Comparison of ENCODE assay signal across 8 mouse cellular contexts in the genomic region with DNA sequence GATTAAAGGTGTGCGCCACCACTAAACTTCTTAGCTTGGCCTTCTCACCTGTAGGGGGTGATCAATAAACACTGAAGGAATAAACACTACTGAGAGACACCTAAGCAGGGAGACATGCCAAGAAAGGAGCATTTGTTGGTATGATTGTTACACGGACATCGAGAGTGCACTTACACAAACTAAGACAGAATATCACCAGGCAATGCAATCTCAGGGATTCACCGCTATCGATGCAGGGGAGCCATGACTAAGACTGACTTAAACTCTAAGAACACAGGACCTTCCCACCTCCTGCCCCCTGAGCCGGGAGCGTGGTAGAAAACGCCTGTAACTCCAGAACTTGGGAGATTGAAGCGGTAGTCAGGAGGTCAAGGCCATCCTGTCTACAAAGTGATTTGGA. TPM values are rescaled to one million over a fixed set of nuclear protein-coding genes. Genes with fewer than 3 reads are reported as not detected.
A peak's percentile ranks its signal among the peaks of the same experiment; 100 is the strongest.
DNase-seq lines count a peak whose midpoint lies in the region; ATAC-seq lines count a peak whose summit lies in the region.

No protein-coding gene starts in this region.

- peak overlapping the region; percentile 20 for H3K27ac ChIP-seq in liver, embryonic 11.5 days (ENCODE audit: low read depth, low read length)

- peak overlapping the region; percentile 77 for H3K9ac ChIP-seq in liver, embryonic 11.5 days (ENCODE audit: low read depth, low read length)

- H3K36me3 ChIP-seq in liver, embryonic 11.5 days (ENCODE audit: control insufficient read depth, insufficient read depth, low read length) = peaks cover 25% of the 10 kb centered on the region

- H3K27me3 ChIP-seq in liver, embryonic 11.5 days (replicated peaks; ENCODE audit: control insufficient read depth, insufficient read depth, low read length) = no peaks in the 10 kb centered on the region

- peak; percentile 42 for DNase-seq in adrenal gland, adult 2 months
- no peak for DNase-seq in adrenal gland, postnatal 14 days
- DNase-seq in thymus, postnatal 0 days (ENCODE audit: low spot score) = peak; percentile 22
- DNase-seq in thymus, postnatal 10 days (ENCODE audit: low spot score in 2 of 2) = no peak
- DNase-seq in liver, embryonic 11.5 days (ENCODE audit: low spot score) = no peak
- DNase-seq in T-cell, adult 2 months (ENCODE audit: low spot score) = no peak
- no peak for DNase-seq in right cerebral cortex, postnatal 36 days (ENCODE audit: low spot score in 2 of 2)
- no peak for DNase-seq in kidney, postnatal 25 days

- H3K4me1 ChIP-seq in liver, embryonic 11.5 days (replicated peaks; ENCODE audit: control insufficient read depth, insufficient read depth, low read length) = peaks cover 15% of the 10 kb centered on the region

- H3K9me3 ChIP-seq in liver, embryonic 11.5 days (ENCODE audit: control insufficient read depth, low read length) = no peaks in the 10 kb centered on the region

- H3K4me2 ChIP-seq in liver, embryonic 11.5 days = peak overlapping the region; percentile 95

- ATAC-seq in liver, embryonic 11.5 days (replicated peaks; ENCODE audit: low FRiP score) = no peak

- 33% methylated on average over 9 of the region's 9 CpGs for WGBS in liver, embryonic 11.5 days

- peak overlapping the region; percentile 76 for H3K4me3 ChIP-seq in liver, embryonic 11.5 days (ENCODE audit: low read depth, low read length)

RNA-seq across cellular contexts. Expression of a gene that starts 0.7 kb away (rescaled TPM):
- total RNA-seq in adrenal gland, adult 2 months (2021) = 10 to 100 TPM; 74.6 to 82.1 TPM
- polyA plus RNA-seq in adrenal gland, adult 2 months (2012; rRNA removed) = 217 and 245 TPM in 2 replicates
- total RNA-seq in adrenal gland, postnatal 14 days (2021) = 82.1 and 82.9 TPM in 2 replicates
- 169 and 190 TPM in 2 replicates for polyA plus RNA-seq in thymus, postnatal 0 days (2015; fragmentation: Nextera tagmentation; extraction: Ambion mirVana)
- 172 and 180 TPM in 2 replicates for polyA plus RNA-seq in liver, embryonic 11.5 days (2014; fragmentation: Nextera tagmentation; extraction: Ambion mirVana)

RNA-seq across cellular contexts. Expression of a gene that starts 0.8 kb away (rescaled TPM):
- total RNA-seq in adrenal gland, adult 2 months (2021) = 10 to 100 TPM; 16.5 to 21.2 TPM
- 42.6 and 43.0 TPM in 2 replicates for polyA plus RNA-seq in adrenal gland, adult 2 months (2012; rRNA removed)
- total RNA-seq in adrenal gland, postnatal 14 days (2021) = 17.6 and 18.9 TPM in 2 replicates
- 22.5 and 25.3 TPM in 2 replicates for polyA plus RNA-seq in thymus, postnatal 0 days (2015; fragmentation: Nextera tagmentation; extraction: Ambion mirVana)
- polyA plus RNA-seq in liver, embryonic 11.5 days (2014; fragmentation: Nextera tagmentation; extraction: Ambion mirVana) = 31.3 and 35.3 TPM in 2 replicates

RNA-seq across cellular contexts. Expression of a gene that starts 15.0 kb away (rescaled TPM):
- not detected for total RNA-seq in adrenal gland, adult 2 months (2021)
- polyA plus RNA-seq in adrenal gland, adult 2 months (2012; rRNA removed) = not detected in 2 replicates
- not detected in 2 replicates for total RNA-seq in adrenal gland, postnatal 14 days (2021)
- polyA plus RNA-seq in thymus, postnatal 0 days (2015; fragmentation: Nextera tagmentation; extraction: Ambion mirVana) = 0.26 and 0.45 TPM in 2 replicates
- polyA plus RNA-seq in liver, embryonic 11.5 days (2014; fragmentation: Nextera tagmentation; extraction: Ambion mirVana) = not detected in 2 replicates

RNA-seq across cellular contexts. Expression of a gene that starts 24.3 kb away (rescaled TPM):
- 1 to 10 TPM; 2.0 to 5.3 TPM for total RNA-seq in adrenal gland, adult 2 months (2021)
- polyA plus RNA-seq in adrenal gland, adult 2 months (2012; rRNA removed) = 11.1 and 14.1 TPM in 2 replicates
- 2.3 and 4.4 TPM in 2 replicates for total RNA-seq in adrenal gland, postnatal 14 days (2021)
- 3.8 and 6.3 TPM in 2 replicates for polyA plus RNA-seq in thymus, postnatal 0 days (2015; fragmentation: Nextera tagmentation; extraction: Ambion mirVana)
- polyA plus RNA-seq in liver, embryonic 11.5 days (2014; fragmentation: Nextera tagmentation; extraction: Ambion mirVana) = 3.1 and 3.7 TPM in 2 replicates

RNA-seq across cellular contexts. Expression of a gene that starts 25.6 kb away (rescaled TPM):
- 10 to 100 TPM; 86.0 to 87.0 TPM for total RNA-seq in adrenal gland, adult 2 months (2021)
- 57.3 and 59.0 TPM in 2 replicates for polyA plus RNA-seq in adrenal gland, adult 2 months (2012; rRNA removed)
- 66.5 and 78.3 TPM in 2 replicates for total RNA-seq in adrenal gland, postnatal 14 days (2021)
- polyA plus RNA-seq in thymus, postnatal 0 days (2015; fragmentation: Nextera tagmentation; extraction: Ambion mirVana) = 57.2 and 63.9 TPM in 2 replicates
- 41.0 and 41.9 TPM in 2 replicates for polyA plus RNA-seq in liver, embryonic 11.5 days (2014; fragmentation: Nextera tagmentation; extraction: Ambion mirVana)

Comparison
In these comparisons a context has a peak if more than half of its experiments do, and no peak if none do; other contexts are left out.
1. DNase-seq: peak in adrenal gland, adult 2 months (single experiment) and thymus, postnatal 0 days (single experiment); none in adrenal gland, postnatal 14 days (single experiment), thymus, postnatal 10 days (0 of 2), liver, embryonic 11.5 days (single experiment), T-cell, adult 2 months (single experiment), right cerebral cortex, postnatal 36 days (0 of 2) and kidney, postnatal 25 days (0 of 2).